Mouse (Mus musculus) spleen, postnatal 36 days (tissue): ENCODE data around the gene Tbccd1.

Experiments used
- DNase-seq, 2 experiments: peaks; one replicate each; pipeline ENCODE4 v3.0.0; 2022; ENCODE audit warnings: low spot score in 2 of 2, mixed read lengths in 1 of 2

The Tbccd1 gene

DNA sequence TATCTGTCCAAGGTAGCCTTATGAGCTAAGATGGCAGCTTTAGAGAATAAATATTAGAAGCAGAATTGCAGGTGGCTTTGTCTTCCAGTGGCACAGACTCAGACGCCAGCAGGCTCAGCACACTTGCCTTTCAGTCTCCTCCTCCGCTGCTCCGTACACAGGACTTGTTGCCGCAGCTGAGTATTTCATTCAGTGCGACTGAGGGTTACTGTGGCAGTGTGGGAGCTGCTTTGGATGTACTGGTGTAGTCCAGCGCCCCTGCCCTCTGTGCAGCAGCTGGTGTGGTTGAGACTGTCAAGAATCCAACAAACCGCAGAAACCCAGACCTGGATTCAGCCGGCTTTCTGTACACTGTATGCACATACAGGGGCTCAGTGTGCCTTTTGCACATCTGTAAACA, 14.9 kb upstream of the Tbccd1 start:
- no peak for DNase-seq

DNA sequence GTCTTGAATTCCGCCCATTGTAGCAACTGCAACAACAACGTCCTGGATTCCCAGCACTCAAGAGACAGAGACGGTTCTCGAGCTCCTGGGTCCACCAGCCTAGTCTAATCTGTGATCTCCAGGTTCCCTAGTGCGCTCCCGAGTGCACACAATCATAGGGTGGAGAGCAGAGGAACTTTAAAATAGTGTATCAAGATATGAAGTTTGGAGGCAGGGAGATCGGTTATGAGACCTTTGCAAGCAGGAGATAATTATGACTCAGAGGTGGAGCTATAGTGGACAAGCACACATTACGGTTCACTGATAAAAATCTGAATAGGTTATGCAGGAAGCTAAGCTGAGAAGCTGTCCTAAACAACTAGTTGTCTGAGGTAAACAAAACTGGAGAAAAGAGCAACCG, 696 bp downstream of the Tbccd1 start:
- DNase-seq = peak in 1 of 2 experiments; percentile 6

DNA sequence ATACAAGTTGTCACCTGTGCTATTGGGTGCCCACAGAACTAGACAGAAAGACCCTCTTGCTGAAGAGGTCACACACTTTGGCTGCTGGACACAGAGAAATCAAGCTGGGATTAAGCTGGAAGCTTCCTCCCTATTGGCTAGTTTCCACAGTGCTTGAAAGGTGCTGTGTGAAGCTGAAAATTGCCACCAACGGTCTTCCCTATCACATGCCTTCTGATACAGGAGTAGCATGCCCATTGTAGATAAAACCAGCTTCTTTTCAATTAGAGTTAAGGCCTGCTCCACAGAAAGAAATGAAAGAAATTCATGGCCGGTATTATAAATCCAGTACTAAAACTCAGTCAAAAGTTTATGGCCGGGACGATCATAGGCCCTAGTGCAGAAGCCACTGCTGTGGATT, 4.8 kb downstream of the Tbccd1 start:
- peak; percentile 4 to 35 for DNase-seq

DNA sequence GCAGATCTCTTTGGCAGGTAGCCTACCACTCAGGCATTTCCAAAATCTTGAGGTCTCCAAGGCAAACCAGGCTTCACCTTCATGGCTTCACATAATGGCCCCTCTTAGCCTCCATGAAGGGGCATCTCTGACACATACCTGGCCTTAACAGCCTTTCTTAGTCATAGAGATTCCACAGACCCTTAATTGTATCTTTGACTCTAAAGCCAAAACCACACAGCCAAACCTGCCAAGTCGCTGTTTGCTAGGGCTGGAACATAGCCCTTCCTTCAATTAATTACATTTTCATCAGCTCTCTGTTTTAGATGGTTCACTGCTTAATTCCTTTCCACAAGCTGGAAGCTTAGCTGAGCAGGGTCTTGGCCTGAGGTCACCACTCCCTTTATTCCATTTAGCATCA, 9.1 kb downstream of the Tbccd1 start:
- no peak for DNase-seq

DNA sequence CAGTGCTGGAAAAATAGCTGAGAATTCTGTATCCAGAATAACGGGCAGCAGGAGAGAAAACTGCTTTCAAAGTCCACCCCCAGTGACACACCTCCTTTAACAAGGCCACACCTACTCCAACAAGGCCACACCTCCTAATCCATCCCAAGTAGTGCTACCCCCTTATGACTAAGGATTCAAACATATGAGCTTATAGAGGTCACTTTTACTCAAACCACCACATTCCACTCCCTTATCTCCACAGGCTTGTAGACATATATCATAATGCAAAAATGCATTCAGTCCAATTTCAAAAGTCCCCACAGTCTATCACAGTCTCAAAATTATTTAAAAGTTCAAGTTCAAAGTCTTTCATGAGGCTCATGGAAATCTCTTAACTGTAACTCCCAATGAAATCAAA, 9.8 kb downstream of the Tbccd1 start:
- no peak for DNase-seq

DNA sequence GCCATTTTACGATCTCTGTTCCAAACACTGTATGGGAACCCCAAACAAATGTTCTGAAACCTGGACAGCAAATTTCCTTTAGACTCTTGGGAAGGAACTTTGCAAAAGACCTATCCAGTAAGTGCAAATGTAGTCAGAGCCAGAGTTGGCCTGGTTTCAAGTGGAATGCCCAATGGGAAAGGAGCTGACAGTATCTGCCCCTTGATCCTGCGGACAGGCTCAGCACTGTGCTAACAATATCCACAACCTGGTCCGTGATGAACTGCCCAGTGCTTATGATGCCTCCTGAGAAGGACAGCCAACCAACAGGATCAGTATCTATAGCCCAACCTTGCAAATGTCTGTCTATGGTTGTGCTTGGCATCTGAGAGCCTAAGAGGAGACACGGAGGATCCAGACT, 12.0 kb downstream of the Tbccd1 start:
- DNase-seq = no peak

DNA sequence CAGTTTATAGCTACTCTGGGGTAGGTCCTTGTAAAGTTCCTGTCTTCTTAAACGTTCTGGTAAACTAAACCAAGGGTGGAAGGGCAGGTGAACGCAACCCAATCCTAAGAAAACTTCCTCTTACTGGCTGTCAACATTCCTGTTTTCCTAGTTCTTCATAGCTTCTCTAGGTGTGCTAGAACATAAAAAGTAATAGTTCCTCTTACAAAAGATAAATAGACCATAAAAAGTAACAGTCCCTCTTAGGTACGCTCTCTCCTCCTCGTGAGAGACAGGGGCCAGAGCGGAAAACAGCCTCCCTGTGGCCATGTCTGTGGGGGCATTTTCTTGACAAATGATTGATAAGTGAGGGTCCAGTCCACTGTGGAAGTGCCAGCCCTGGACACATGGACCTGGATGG, 12.6 kb downstream of the Tbccd1 start:
- no peak for DNase-seq

DNA sequence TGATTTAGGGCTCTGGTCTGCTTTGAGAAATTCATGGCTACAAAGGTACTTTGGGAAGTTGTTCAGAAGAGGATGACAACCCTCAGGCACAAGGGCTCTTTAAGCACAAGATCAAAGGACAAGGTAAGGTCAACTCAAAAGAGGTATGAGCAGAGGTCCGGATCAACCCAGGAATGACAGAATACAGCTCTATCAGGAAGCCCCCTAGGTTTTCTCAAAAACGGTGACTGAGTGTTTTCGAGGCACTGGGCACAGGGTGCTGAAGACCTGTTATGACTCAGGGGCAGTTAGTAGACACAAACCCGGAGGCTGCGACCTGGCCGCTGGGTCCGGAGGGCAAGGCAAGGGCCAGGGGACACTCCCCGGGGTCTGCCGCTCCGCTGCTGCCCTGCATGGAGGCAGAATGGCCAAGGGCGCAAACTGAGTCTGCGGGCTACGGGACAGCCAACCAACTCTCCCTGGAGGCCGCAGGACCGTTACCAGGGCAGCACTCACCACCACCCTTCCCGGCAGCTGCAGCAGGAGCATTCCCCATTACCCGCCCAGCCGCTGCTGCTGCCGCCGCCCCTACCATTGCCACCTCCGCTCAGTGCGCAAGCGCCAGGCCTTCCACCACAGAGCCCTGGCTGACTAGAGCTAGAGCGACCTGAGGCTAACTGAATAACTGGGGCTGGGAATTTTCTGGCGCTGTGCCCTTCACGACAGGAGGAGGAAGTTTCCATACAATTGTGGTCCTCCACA, 13.2 kb downstream of the Tbccd1 start:
- DNase-seq = peak; percentile 35 to 38

DNA sequence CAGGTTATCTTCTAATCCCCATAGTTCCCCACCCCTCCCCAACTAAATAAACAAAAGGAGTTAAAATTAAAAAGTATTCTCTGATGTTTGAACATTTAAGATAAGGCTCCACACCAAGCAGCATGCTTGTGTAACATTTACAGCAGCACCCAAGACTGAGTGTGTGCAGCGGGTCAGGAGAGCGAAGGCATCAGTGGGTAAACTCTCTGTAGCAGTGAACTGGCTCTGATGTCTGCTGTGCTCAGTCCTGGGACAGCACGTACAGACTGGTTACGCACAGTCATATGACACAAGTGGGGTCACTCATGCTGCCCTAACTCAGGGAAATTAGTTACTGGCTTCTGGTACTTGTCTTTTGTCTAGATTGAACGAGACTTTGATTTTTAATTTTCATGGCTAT, 14.6 kb downstream of the Tbccd1 start:
- no peak for DNase-seq

DNA sequence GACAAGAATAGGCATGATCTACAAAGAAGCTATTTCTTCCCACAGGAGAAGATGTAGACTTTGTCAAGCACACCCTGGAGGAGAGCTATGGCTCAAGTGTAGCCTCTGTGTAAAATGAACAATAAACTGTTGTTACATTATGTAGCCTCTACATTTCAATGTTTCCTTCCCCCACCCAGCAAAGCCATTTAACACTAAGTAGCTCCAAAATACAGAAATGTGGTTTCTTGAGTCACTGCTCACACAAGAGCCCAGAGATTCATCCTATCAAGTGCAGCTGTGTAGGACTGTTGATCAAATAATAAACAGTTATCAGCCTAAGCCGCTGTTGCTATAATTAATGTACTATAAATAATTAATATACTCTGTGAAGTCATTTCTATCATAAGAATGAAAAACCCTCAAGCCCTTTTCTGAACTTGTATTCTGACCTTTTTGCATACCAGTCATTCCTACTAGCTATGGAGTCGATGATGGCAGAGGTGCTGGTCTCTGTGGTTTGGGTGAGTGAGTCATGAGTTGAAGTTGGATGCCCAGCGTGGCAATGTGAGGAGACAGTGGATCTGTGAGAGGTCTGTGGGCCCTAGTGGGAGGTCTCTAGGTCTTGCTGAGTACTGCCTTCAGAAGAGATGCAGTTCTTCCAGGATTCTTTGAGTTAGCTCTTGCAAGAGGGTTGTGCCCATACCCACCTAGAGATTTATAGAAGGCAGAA, 18.2 kb downstream of the Tbccd1 start:
- no peak for DNase-seq

DNA sequence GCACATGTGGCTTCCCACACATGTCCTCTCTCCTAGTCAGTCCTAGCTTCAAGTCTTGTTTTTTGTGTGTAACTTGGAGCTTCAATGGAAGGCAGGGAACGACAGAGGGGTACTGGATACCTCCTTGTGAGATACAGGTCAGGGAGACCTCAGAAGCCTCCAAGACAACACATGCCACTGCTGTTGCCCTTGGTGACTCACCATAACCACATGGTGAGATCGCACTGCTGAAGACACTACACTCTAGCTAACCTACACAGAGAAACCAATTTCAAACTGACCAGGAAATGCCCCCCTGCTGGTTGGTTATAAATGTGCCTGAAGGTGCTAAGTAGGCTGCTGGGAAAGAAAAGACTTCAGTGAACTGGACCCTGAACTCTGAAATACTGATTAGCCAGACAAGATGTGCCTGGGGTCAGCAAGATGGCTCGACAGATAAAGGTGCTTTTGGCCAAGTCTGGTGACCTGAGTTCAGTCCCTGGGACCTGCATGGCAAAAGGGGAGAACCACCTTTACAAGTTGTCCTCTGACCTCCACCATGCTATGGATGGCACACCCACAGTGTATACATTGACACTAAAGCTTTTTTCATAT, 24.4 kb downstream of the Tbccd1 start:
- no peak for DNase-seq

DNA sequence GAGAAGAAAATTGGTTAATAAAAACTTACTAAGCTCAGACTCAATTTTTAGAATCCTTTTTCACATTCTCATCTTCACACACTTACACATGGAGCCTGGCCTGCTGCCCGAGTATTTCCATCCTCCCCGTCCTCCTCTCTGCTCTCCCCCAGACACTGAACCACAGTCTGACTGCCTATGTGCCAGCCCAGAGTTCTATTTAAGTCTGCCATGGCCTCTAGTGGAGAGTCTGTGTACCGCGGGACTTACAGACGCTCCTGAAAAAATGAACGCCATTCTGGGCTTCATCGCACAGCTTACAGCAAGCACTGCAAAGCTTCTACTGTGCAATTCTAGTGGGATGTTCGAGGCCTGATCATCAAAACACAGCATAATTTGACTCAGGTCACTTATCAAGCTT, 36.7 kb downstream of the Tbccd1 start:
- no peak for DNase-seq

DNA sequence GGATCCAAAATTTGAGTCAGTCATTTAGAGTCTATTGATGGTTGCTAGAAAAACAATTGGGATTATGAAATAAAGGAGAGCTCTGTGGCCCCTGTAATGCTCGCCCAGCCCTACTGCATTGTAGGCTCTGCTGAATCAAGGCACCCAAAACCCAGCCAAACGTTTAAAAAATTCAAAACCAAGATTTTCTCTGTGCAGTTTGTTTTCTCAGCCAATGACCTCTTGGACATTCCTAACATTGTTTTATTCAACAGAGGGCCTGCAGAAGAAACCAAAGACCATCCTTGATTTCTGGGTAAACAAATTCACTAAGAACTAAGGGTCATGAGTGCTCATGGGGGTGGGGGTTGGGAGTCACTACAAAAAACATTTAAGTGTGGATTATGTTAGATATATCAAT, 46.0 kb downstream of the Tbccd1 start, which contains the start of gene Crygs:
Gene Crygs, minus strand, starts transcription at position 101 of the 400 bp plus-strand sequence.
- no peak for DNase-seq

DNA sequence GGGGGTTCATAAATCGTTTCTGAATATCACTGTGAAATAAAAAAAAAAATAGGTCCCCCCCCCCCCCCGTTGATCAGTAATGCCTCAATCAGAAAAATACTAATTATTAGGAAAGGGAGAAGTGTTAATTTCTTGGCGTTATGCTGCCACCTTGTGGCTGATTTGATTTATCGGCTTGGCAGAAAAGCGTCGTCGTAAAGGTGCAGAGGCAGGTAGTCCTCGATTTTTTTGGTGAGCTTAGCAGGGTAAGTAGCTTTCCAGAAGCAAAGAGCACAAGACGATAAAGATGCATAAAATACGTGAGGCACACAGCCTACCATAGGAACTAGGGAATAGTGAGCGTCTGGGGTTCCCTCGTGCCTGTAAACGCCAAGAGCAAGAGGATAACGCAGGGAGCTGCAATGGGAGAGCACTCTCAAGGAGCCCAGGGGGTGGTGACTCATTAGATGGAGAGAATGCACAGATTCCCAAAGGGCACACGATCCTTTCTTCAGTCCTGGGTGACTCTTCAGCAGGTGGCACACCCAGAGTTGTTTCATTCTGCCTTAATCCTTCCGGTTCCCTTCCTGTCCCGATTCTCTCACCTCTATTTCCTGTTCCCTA, 49.9 kb downstream of the Tbccd1 start:
- peak; percentile 10 to 39 for DNase-seq

DNA sequence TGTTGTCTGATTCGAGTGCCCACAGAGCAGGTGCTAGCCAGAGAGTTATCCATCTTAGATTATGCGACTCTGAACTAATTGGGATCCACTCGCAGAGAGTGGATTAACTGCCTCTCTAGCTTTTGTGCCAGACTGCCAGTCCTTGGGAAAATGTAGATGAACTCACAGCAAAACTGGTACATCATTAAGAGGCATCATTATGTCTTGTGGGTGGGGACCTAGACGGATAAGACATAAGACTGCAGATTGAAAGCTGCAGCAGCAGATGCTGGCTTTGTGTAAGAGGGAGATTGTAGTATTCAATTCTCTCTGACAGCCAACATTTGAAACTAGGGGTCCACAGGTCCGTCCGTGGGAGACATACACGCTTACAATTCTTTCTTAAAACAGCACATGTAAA, 54.7 kb downstream of the Tbccd1 start:
- DNase-seq = no peak

DNA sequence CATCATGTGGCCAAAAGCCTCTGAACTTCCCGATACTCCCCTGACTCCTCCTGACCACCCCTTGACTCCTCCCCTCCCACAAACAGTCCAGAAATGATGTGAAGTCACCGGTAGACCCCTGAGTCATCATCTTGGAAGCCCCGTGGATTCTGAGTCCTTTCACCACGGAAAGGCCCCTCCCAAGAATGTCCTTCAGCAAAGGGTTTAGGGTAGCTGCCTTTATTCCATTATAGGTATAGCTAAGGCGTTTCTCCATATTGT, 56.7 kb downstream of the Tbccd1 start:
- DNase-seq = no peak

DNA sequence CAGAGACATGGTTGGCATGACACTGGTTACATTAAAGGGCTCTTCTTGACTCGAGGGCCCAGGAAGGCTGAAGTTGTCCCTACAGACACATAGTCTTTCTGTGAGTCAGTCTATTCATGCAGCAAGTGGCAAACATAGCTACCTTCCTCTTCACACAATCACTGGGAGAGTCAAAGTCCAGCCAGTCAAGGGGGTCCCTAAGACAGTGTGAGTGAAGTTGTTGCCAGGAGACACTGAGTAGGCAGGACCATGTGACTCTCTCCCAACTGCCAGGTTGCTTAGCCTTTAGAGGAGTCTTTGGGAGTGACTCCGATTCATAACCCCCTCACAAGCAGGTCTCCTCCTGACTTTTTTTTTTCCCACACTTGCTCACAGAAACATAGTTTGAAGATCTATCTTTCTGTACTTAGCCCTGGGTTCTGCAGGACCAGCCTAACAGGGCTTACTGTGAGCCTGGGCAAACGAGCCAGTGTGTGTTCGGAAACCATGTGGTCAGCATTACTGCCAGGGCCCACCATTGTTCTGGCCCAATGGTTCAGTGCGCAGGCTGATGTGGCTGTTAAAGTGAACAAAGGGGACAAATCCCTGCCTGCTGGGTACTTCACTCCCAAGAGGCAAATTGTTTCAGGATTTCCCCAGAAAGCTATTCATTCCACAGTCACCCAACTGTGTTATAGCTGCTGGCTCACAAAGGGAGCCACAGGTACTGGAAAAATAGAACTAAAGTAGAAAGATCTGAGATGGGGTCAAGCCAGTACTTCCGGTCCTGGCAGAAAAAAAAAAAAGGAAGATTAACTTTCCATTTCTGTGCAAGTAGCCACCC, 57.2 kb downstream of the Tbccd1 start:
- DNase-seq = no peak

DNA sequence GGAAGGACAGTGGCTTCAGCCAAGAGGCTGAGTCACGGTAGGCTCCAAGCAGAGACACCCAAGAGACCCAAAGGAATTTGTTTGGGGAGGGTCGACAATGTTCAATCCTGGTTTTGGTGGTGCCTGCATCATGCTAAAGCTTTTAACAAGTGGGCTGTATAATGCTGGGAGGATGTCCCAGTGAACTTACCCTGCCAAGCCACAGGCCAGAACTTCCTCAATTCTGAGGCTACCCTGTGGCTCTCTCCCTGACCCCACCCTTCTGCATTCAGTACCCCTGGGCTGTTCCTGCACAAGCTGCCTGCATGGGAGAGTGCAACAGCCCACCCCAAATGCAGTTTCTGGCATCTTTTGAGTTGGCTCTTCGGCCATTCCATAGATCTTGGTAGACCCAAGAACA, 58.9 kb downstream of the Tbccd1 start:
- peak in 1 of 2 experiments; percentile 7 for DNase-seq

DNA sequence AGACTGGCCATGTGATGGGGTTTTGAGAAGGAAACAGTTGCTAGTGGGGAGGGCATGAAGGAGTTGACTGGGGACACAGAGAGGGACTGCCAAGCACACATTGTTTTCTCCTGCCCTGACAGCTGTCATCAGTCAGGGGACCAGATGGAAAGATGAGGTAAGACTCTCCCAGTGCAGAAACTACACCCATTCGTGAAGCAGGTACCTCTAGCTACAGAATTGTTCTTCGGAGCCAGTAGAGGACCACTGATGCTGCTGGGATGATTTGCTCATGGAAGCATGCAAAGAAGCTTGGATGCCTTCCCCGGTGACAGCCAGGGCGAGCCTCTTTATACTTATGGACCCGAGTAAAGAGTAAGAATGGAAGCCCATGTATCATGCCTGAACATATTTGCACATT, 59.9 kb downstream of the Tbccd1 start:
- no peak for DNase-seq

DNA sequence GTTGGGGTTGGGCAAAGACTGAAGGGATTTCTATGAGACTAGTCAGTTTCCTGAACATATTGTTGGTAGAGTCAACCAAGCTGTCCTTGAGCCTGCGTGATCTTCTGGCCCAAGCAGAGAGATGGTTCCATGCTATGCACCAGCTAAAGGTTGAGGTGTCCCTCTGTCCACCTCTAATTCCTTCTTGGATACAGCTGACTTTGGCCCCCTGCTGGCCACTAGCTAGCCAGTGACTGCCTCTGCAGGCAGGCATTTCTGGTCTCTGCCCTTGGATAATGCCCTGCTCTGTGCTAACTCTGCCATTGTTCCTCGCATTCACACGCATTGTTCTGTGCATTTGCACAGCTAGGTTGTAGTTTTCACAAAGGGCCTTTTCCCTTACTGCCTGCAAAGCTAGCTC, 62.0 kb downstream of the Tbccd1 start:
- DNase-seq = no peak

DNA sequence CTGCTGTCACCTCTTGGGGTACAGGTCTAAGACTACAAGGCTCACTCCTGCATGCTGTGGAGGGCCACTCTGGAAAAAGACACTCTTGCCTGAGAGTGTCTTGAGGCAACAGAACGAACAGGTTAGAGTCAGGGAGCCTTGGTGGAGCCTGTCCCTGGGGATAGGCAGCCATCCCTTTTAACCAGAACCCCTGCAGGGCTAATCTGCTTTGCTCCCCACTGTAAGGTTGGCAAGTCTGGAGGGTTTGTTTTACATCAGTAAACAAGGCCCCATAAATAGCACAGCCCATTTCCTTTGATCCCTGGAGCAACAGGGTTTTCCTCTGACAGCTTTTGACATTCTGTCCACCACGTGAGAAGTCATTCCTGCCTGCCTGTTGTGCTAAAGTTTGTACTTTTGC, 66.2 kb downstream of the Tbccd1 start:
- no peak for DNase-seq

DNA sequence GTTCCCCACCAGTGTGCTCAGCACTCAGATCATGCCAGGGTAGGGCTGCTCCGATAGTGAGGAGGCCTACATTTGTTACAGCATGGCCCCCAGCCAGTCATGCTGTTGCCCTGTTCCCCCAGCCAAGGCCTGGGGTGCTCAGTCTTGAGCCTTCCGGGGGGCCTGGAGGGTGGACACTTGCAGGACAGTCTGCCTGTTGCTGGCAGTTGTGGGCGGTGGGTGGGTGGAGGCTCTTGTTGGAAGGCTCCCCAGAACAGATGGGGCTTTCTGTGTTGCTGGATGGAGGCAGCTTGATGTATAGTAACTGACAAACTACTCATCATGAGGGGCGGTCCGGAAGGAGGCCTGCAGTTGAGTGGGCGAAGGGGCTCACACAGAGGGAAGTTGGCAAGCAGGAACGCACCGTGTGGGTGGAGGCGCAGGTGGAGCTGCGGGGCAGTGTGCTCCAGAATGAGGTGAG, 67.5 kb downstream of the Tbccd1 start:
- no peak for DNase-seq
